Mouse (Mus musculus) E14TG2a.4 (cell line): ENCODE data around the gene Zfp36l2.

ENCODE experiments used
- CTCF ChIP-seq: conservative IDR thresholded peaks from 2 replicates; pipeline ENCODE4 v1.5.1; 2014; ENCODE audit warnings: low read length
- NANOG ChIP-seq: IDR thresholded peaks from 2 replicates; pipeline ENCODE4 v1.6.1; 2014; ENCODE audit warnings: borderline replicate concordance, low read length, mixed read lengths
- POU5F1 ChIP-seq: IDR thresholded peaks from 2 replicates; pipeline ENCODE4 v1.6.1; 2014; ENCODE audit warnings: low read length, borderline replicate concordance

GRCm38 (mm10) chr17:84156227-84156573, 31.5 kb downstream of the Zfp36l2 start:
- TF ChIP-seq CTCF: no peak
- TF ChIP-seq POU5F1: no peak
- no peak for TF ChIP-seq NANOG
